Mouse (Mus musculus) midbrain, postnatal 0 days (tissue): Measurements from ENCODE around the gene Pkp4. TPM values are rescaled to one million over a fixed set of nuclear protein-coding genes. Genes with fewer than 3 reads are reported as not detected.

Source experiments
- ATAC-seq: fragments of 200-750 bp; cut with Nextera tagmentation; 2 replicates; pipeline ENCODE4 v1.8.0; 2017; ENCODE audit warnings: moderate number of reproducible peaks, mild to moderate bottlenecking, moderate TSS enrichment, moderate library complexity; ENCODE audit not compliant: low FRiP score
- DNase-seq: peaks from one replicate; pipeline ENCODE4 v3.0.0-alpha.2; 2015; ENCODE audit warnings: low spot score
- H3K27ac ChIP-seq: fragments of 300-500 bp; sonication (generic); 2 replicates; pipeline ENCODE4 v1.5.1; 2014; ENCODE audit warnings: low read depth, mild to moderate bottlenecking, low read length, mixed read lengths
- H3K27me3 ChIP-seq: fragments of 300-500 bp; sonication (generic); 2 replicates; pipeline ENCODE4 v1.6.1; 2014; ENCODE audit warnings: low read length, control low read depth, mixed read lengths; ENCODE audit not compliant: insufficient read depth
- H3K36me3 ChIP-seq: fragments of 300-500 bp; sonication (generic); 2 replicates; pipeline ENCODE4 v1.6.1; 2014; ENCODE audit warnings: low read length, control low read depth, mixed read lengths; ENCODE audit not compliant: insufficient read depth
- H3K4me1 ChIP-seq: fragments of 300-500 bp; sonication (generic); 2 replicates; pipeline ENCODE4 v1.6.1; 2014; ENCODE audit warnings: mild to moderate bottlenecking, control low read depth, antibody characterized with exemption, low read length, mixed read lengths; ENCODE audit not compliant: insufficient read depth
- H3K4me2 ChIP-seq: fragments of 300-500 bp; sonication (generic); 2 replicates; pipeline ENCODE4 v1.6.1; 2014; ENCODE audit warnings: low read depth, mild to moderate bottlenecking, low read length, mixed read lengths; ENCODE audit not compliant: poor library complexity, severe bottlenecking
- H3K4me3 ChIP-seq: fragments of 300-500 bp; sonication (generic); 2 replicates; pipeline ENCODE4 v1.5.1; 2014; ENCODE audit warnings: low read depth, mild to moderate bottlenecking, low read length, moderate library complexity
- H3K9ac ChIP-seq: fragments of 300-500 bp; sonication (generic); replicated peaks from 2 replicates; pipeline ENCODE4 v1.6.1; 2014; ENCODE audit warnings: mild to moderate bottlenecking, low read length, moderate library complexity, mixed read lengths; ENCODE audit not compliant: poor library complexity, severe bottlenecking
- H3K9me3 ChIP-seq: fragments of 300-500 bp; sonication (generic); 2 replicates; pipeline ENCODE4 v1.6.1; 2016; ENCODE audit warnings: low read length, control low read depth
- CTCF ChIP-seq: IDR thresholded peaks from 2 replicates; pipeline ENCODE4 v1.5.1; 2016; ENCODE audit warnings: antibody characterized with exemption, mild to moderate bottlenecking
- WGBS: fragments of 180-500 bp; shearing (Covaris S2); extraction: QIAGEN DNeasy Blood & Tissue Kit; methylation state at CpG from one replicate; pipeline ENCODE4 v1.1.7; 2014; 5-methylcytosine and 5-hydroxymethylcytosine counted together
- polyA plus RNA-seq: library from polyadenylated mRNA; unstranded; fragments of >200 nt; fragmentation: Nextera tagmentation; extraction: Ambion mirVana; gene quantifications from 2 replicates; pipeline ENCODE4 v1.2.1, GENCODE M21; 2015
- total RNA-seq: library from RNA; depleted of rRNA; stranded (reverse); fragments of >200 nt; gene quantifications from 2 replicates; pipeline ENCODE4 v1.2.3, GENCODE M21; 2014

The Pkp4 gene
- total and polyA plus RNA-seq, 2 experiments from 2014 or later: 21.6 to 105 TPM

GRCm38 (mm10) chr2:59348585-59348984, 187.9 kb downstream of the Pkp4 start:
- H3K27ac ChIP-seq: no peak overlapping the region
- H3K9ac ChIP-seq: no peak overlapping the region
- H3K4me2 ChIP-seq: no peak overlapping the region
- H3K36me3 ChIP-seq: peaks cover 21% of the 10 kb centered on the region
- WGBS: 82% methylated on average over 8 of the region's 8 CpGs
- DNase-seq: no peak
- no peak overlapping the region for H3K4me3 ChIP-seq
- no peaks in the 10 kb centered on the region for H3K9me3 ChIP-seq
- no peaks in the 10 kb centered on the region for H3K27me3 ChIP-seq
- no peaks in the 10 kb centered on the region for H3K4me1 ChIP-seq
- ATAC-seq: no peak
- no peak for TF ChIP-seq CTCF

- ATAC-seq: no peak
- H3K36me3 ChIP-seq: peaks cover 22% of the 10 kb centered on the region
- DNase-seq: no peak
- no peaks in the 10 kb centered on the region for H3K27me3 ChIP-seq
- no peak for TF ChIP-seq CTCF
- H3K27ac ChIP-seq: no peak overlapping the region
- no peaks in the 10 kb centered on the region for H3K9me3 ChIP-seq
- no peaks in the 10 kb centered on the region for H3K4me1 ChIP-seq
- no peak overlapping the region for H3K4me2 ChIP-seq
- no peak overlapping the region for H3K4me3 ChIP-seq
- H3K9ac ChIP-seq: no peak overlapping the region
- WGBS: 87% methylated on average over 3 of the region's 3 CpGs
Measured at GRCm38 (mm10) chr2:59350094-59350493, 189.4 kb downstream of the Pkp4 start.

- Histone ChIP-seq H3K9ac (peak overlapping the region; percentile 29; the same call in 1 of the 2 replicates), H3K27me3 (no peaks in the 10 kb centered on the region), H3K27ac (peak overlapping the region; percentile 34), H3K4me2 (no peak overlapping the region), H3K4me1 (no peaks in the 10 kb centered on the region), H3K36me3 (peaks cover 26% of the 10 kb centered on the region), H3K4me3 (no peak overlapping the region), H3K9me3 (no peaks in the 10 kb centered on the region)
- WGBS: 53% methylated on average over 16 of the region's 16 CpGs
- no peak for TF ChIP-seq CTCF
- peak; percentile 62 for ATAC-seq
- DNase-seq: peak; percentile 46
Measured at GRCm38 (mm10) chr2:59351303-59352099, 190.9 kb downstream of the Pkp4 start.

- DNase-seq (no peak), ATAC-seq (no peak)
- 82% methylated on average over 3 of the region's 3 CpGs for WGBS
Measured at GRCm38 (mm10) chr2:59353821-59354220, 193.2 kb downstream of the Pkp4 start.

GRCm38 (mm10) chr2:59355531-59356289, 195.1 kb downstream of the Pkp4 start:
- Histone ChIP-seq H3K27me3 (no peaks in the 10 kb centered on the region), H3K9ac (no peak overlapping the region), H3K4me2 (no peak overlapping the region), H3K4me3 (no peak overlapping the region), H3K4me1 (0 out of 2 replicates have a peak, but pooled peaks cover 3% of the 10 kb centered on the region), H3K9me3 (no peaks in the 10 kb centered on the region), H3K36me3 (peaks cover 13% of the 10 kb centered on the region), H3K27ac (no peak overlapping the region)
- ATAC-seq: no peak
- no peak for TF ChIP-seq CTCF
- no peak for DNase-seq
- 94% methylated on average over 5 of the region's 5 CpGs for WGBS

More at GRCm38 (mm10) chr2:59353821-59354220, 193.2 kb downstream of the Pkp4 start:
- peaks cover 13% of the 10 kb centered on the region for H3K36me3 ChIP-seq
- H3K27ac ChIP-seq: no peak overlapping the region
- H3K4me1 ChIP-seq: no peaks in the 10 kb centered on the region
- no peaks in the 10 kb centered on the region for H3K27me3 ChIP-seq
- no peak for TF ChIP-seq CTCF
- H3K9me3 ChIP-seq: no peaks in the 10 kb centered on the region
- H3K4me2 ChIP-seq: no peak overlapping the region
- no peak overlapping the region for H3K9ac ChIP-seq
- no peak overlapping the region for H3K4me3 ChIP-seq
